Mouse (Mus musculus): ENCODE data around the gene Fancd2. TPM values are rescaled to one million over a fixed set of nuclear protein-coding genes. Genes with fewer than 3 reads are reported as not detected.

Fancd2 gene
- total and polyA plus RNA-seq, 3 experiments: 14.0 to 35.0 (median 18.5) TPM

DNA sequence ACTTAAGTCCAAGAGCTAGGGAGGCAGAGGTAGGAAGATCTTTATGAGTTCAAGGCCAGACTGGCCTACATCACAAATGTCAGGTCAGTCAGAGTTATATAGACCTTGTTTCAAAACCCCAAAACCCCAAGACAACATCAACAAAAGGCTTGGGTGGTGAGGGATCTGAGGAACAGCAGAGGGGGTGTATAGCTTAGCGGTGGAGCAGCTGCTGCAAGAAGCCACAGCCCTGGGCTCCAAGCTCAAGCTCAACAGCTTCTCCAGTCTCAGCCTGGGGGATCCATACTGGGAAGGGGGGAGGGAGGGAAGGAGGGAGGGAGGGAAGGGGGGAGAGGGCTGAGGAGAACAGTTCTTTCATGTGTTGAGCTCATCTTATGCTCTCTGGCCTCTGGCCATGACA is 25.8 kb upstream of the Fancd2 start:
- TF ChIP-seq GATA1 (IDR thresholded peaks at IDR 0.05; ENCODE audit: low read depth, low read length) (no peak), BHLHE40 (IDR thresholded peaks at IDR 0.05; ENCODE audit: borderline replicate concordance, low read depth, low read length) (no peak), NRF1 (IDR thresholded peaks at IDR 0.05; ENCODE audit: insufficient read depth, low read depth, low read length, poor library complexity, severe bottlenecking) (no peak), RAD21 (IDR thresholded peaks at IDR 0.05; ENCODE audit: low read depth, low read length) (no peak), MAX (IDR thresholded peaks at IDR 0.05; ENCODE audit: low read length) (no peak), USF1 (IDR thresholded peaks at IDR 0.05; ENCODE audit: low read depth, low read length) (no peak), TAL1 (IDR thresholded peaks at IDR 0.05; ENCODE audit: low read length) (no peak), TBP (IDR thresholded peaks at IDR 0.05; ENCODE audit: low read depth, low read length) (no peak), EP300 (IDR thresholded peaks at IDR 0.05; ENCODE audit: low read depth in 1 of 2, low read length in 2 of 2) (no peak), ZMIZ1 (IDR thresholded peaks at IDR 0.05; ENCODE audit: low read depth, low read length) (no peak), E2F4 (IDR thresholded peaks at IDR 0.05; ENCODE audit: borderline replicate concordance, low read depth, low read length) (no peak)
- Histone ChIP-seq H3K36me3 (ENCODE audit: control insufficient read depth in 1 of 2, insufficient read depth in 2 of 2, low read length in 2 of 2) (no peaks in the 10 kb centered on the region), H3K27me3 (ENCODE audit: control insufficient read depth in 1 of 2, insufficient read depth in 2 of 2, low read length in 2 of 2) (no peaks in the 10 kb centered on the region), H3K79me2 (ENCODE audit: control insufficient read depth, insufficient read depth, low read length, poor library complexity) (no peaks in the 10 kb centered on the region), H3K9ac (ENCODE audit: control insufficient read depth, low read depth, low read length, poor library complexity, severe bottlenecking) (no peak overlapping the region), H3K4me3 (ENCODE audit: control insufficient read depth in 1 of 2, insufficient read depth in 1 of 2, low read depth in 2 of 2, low read length in 2 of 2) (no peak overlapping the region), H3K9me3 (replicated peaks; ENCODE audit: insufficient read depth, low read length) (no peaks in the 10 kb centered on the region), H3K27ac (ENCODE audit: control insufficient read depth, low read depth, low read length) (no peak overlapping the region), H3K4me1 (ENCODE audit: control insufficient read depth in 1 of 2, insufficient read depth in 2 of 2, low read length in 2 of 2) (no peaks in the 10 kb centered on the region; a peak in 1 of 4 replicates)
- DNase-seq (ENCODE audit: low read depth, low spot score): no peak

DNA sequence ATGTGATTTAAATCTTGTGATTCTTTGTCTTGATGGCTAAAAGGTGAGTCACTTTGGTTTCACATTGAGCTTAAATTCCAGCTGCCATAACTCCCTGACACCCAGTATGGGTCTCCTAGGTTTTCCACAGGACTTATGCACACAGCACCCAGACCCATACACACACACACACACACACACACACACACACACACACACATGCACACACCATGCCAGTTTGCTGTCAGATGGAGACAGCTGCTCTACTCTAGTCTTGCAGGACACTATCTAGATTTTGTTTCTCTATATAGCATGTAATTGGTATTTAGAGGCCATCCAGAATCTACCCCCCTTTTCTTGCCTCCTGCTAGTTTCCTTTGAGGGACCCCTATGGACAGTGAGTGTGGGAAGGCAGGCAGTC is 24.4 kb upstream of the Fancd2 start:
- H3K27ac ChIP-seq (ENCODE audit: control insufficient read depth, low read depth, low read length): no peak overlapping the region

DNA sequence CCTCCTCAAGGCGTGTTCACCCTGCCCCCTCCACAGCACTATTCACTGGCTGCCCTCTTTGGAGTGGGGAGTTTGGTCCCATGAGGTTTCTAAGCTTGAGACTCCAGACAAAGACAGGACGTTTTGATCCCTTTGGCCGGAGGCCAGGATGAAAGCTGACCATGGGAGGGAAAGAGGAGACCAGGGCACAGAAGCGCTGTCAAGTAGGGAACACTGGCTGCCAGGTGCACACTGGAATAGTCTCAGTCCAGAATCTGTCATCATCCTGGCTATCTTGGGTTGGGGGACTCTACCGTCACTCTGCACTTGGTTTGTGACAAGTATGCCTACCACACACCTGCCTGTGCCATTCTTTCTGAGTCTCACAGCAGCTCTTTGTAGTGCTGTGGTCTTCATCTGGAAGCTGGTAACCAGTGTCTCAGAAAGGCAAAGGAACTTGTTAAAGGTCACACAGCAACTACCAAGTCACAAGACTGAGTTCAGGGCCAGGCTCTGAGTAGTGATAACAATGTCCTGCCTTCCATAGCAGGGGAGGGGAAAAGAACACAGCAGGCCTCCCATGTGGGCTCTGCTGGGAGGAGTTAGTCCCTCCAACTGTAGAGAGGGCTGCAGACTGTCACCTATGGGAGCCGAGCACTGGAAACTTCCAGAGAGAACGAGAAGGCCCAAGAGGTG is 23.1 kb upstream of the Fancd2 start:
- peak; percentile 19 for DNase-seq (ENCODE audit: low read depth, low spot score)
- H3K9ac ChIP-seq (ENCODE audit: control insufficient read depth, low read depth, low read length, poor library complexity, severe bottlenecking): no peak overlapping the region
- no peaks in the 10 kb centered on the region; a peak in 1 of 4 replicates for H3K4me1 ChIP-seq (ENCODE audit: control insufficient read depth in 1 of 2, insufficient read depth in 2 of 2, low read length in 2 of 2)
- no peaks in the 10 kb centered on the region for H3K79me2 ChIP-seq (ENCODE audit: control insufficient read depth, insufficient read depth, low read length, poor library complexity)
- H3K36me3 ChIP-seq (ENCODE audit: control insufficient read depth in 1 of 2, insufficient read depth in 2 of 2, low read length in 2 of 2): peaks cover 0 to 2% of the 10 kb centered on the region in 2 experiments; a peak in 1 of 4 replicates
- no peak overlapping the region for H3K4me3 ChIP-seq (ENCODE audit: control insufficient read depth in 1 of 2, insufficient read depth in 1 of 2, low read depth in 2 of 2, low read length in 2 of 2)
- no peaks in the 10 kb centered on the region for H3K27me3 ChIP-seq (ENCODE audit: control insufficient read depth in 1 of 2, insufficient read depth in 2 of 2, low read length in 2 of 2)
- no peaks in the 10 kb centered on the region for H3K9me3 ChIP-seq (replicated peaks; ENCODE audit: insufficient read depth, low read length)
- no peak overlapping the region for H3K27ac ChIP-seq (ENCODE audit: control insufficient read depth, low read depth, low read length)
- TF ChIP-seq HCFC1 (IDR thresholded peaks at IDR 0.05; ENCODE audit: low read depth, low read length): no peak
- TF ChIP-seq CHD1 (IDR thresholded peaks at IDR 0.05; ENCODE audit: low read depth, low read length): no peak
- TF ChIP-seq POLR2A (IDR thresholded peaks at IDR 0.05; ENCODE audit: control insufficient read depth in 1 of 2, insufficient read depth in 1 of 2, low read depth in 1 of 2, low read length in 2 of 2, poor library complexity in 1 of 2): no peak
- TF ChIP-seq ZKSCAN1 (IDR thresholded peaks at IDR 0.05; ENCODE audit: low read depth, low read length): no peak
- no peak for TF ChIP-seq RCOR1 (IDR thresholded peaks at IDR 0.05; ENCODE audit: low read depth, low read length)
- no peak for TF ChIP-seq ELF1 (IDR thresholded peaks at IDR 0.05; ENCODE audit: low read depth, low read length)
- TF ChIP-seq UBTF (IDR thresholded peaks at IDR 0.05; ENCODE audit: borderline replicate concordance, insufficient read depth, low read depth, low read length): no peak
- no peak for TF ChIP-seq ZNF384 (IDR thresholded peaks at IDR 0.05; ENCODE audit: low read depth, low read length)
- TF ChIP-seq CTCF (IDR thresholded peaks at IDR 0.05 in 2 of 3, conservative IDR thresholded peaks at IDR 0.05 in 1 of 3; ENCODE audit: control insufficient read depth in 1 of 3, insufficient read depth in 1 of 3, low read depth in 2 of 3, low read length in 3 of 3, poor library complexity in 1 of 3, severe bottlenecking in 1 of 3): no peak
- no peak for TF ChIP-seq GATA1 (IDR thresholded peaks at IDR 0.05; ENCODE audit: low read depth, low read length)
- TF ChIP-seq MAFK (IDR thresholded peaks at IDR 0.05; ENCODE audit: borderline replicate concordance, low read depth, low read length): no peak
- no peak for TF ChIP-seq JUND (IDR thresholded peaks at IDR 0.05; ENCODE audit: low read depth, low read length)
- TF ChIP-seq POLR2AphosphoS2 (IDR thresholded peaks at IDR 0.05; ENCODE audit: low read length): no peak
- no peak for TF ChIP-seq NRF1 (IDR thresholded peaks at IDR 0.05; ENCODE audit: insufficient read depth, low read depth, low read length, poor library complexity, severe bottlenecking)
- TF ChIP-seq KAT2A (conservative IDR thresholded peaks at IDR 0.05; ENCODE audit: low read depth, low read length): no peak

More for the DNA sequence above, 24.4 kb upstream of the Fancd2 start:
- H3K27me3 ChIP-seq (ENCODE audit: control insufficient read depth in 1 of 2, insufficient read depth in 2 of 2, low read length in 2 of 2): no peaks in the 10 kb centered on the region
- no peak overlapping the region for H3K9ac ChIP-seq (ENCODE audit: control insufficient read depth, low read depth, low read length, poor library complexity, severe bottlenecking)
- H3K9me3 ChIP-seq (replicated peaks; ENCODE audit: insufficient read depth, low read length): no peaks in the 10 kb centered on the region
- no peak for DNase-seq (ENCODE audit: low read depth, low spot score)
- no peaks in the 10 kb centered on the region; a peak in 1 of 4 replicates for H3K4me1 ChIP-seq (ENCODE audit: control insufficient read depth in 1 of 2, insufficient read depth in 2 of 2, low read length in 2 of 2)
- H3K79me2 ChIP-seq (ENCODE audit: control insufficient read depth, insufficient read depth, low read length, poor library complexity): no peaks in the 10 kb centered on the region
- TF ChIP-seq POLR2AphosphoS5 (IDR thresholded peaks at IDR 0.05; ENCODE audit: borderline replicate concordance, low read depth, low read length) (no peak), KAT2A (conservative IDR thresholded peaks at IDR 0.05; ENCODE audit: low read depth, low read length) (no peak), EP300 (IDR thresholded peaks at IDR 0.05; ENCODE audit: low read depth in 1 of 2, low read length in 2 of 2) (no peak), UBTF (IDR thresholded peaks at IDR 0.05; ENCODE audit: borderline replicate concordance, insufficient read depth, low read depth, low read length) (no peak), CHD2 (IDR thresholded peaks at IDR 0.05; ENCODE audit: low read length) (no peak), USF1 (IDR thresholded peaks at IDR 0.05; ENCODE audit: low read depth, low read length) (no peak)
- H3K36me3 ChIP-seq (ENCODE audit: control insufficient read depth in 1 of 2, insufficient read depth in 2 of 2, low read length in 2 of 2): no peaks in the 10 kb centered on the region
- no peak overlapping the region for H3K4me3 ChIP-seq (ENCODE audit: control insufficient read depth in 1 of 2, insufficient read depth in 1 of 2, low read depth in 2 of 2, low read length in 2 of 2)
